Mouse (Mus musculus): ENCODE results near the gene Tnrc6c.

Tnrc6c gene

GRCm38 (mm10) chr11:117674531-117674930 is 20.4 kb downstream of the Tnrc6c start:
- DNase-seq (ENCODE audit: low spot score in 2 of 2) = no peak

GRCm38 (mm10) chr11:117676649-117677048 is 22.6 kb downstream of the Tnrc6c start:
- no peak for DNase-seq (ENCODE audit: low spot score in 2 of 2)

- no peak for DNase-seq (ENCODE audit: low spot score in 2 of 2)
These were observed 23.0 kb downstream of the Tnrc6c start for GRCm38 (mm10) chr11:117677111-117677510.

GRCm38 (mm10) chr11:117677594-117677993 is 23.5 kb downstream of the Tnrc6c start:
- no peak for DNase-seq (ENCODE audit: low spot score in 2 of 2)

- DNase-seq (ENCODE audit: low spot score in 2 of 2) = no peak
These were observed 24.1 kb downstream of the Tnrc6c start for GRCm38 (mm10) chr11:117678155-117678554.

GRCm38 (mm10) chr11:117678740-117679139 is 24.7 kb downstream of the Tnrc6c start:
- DNase-seq (ENCODE audit: low spot score in 2 of 2) = no peak

GRCm38 (mm10) chr11:117684640-117685039 is 30.6 kb downstream of the Tnrc6c start:
- DNase-seq (ENCODE audit: low spot score in 2 of 2) = no peak

GRCm38 (mm10) chr11:117685461-117685860 is 31.4 kb downstream of the Tnrc6c start:
- DNase-seq (ENCODE audit: low spot score in 2 of 2) = no peak

- DNase-seq (ENCODE audit: low spot score in 2 of 2) = no peak
These were observed 31.9 kb downstream of the Tnrc6c start for GRCm38 (mm10) chr11:117686021-117686420.

- no peak for DNase-seq (ENCODE audit: low spot score in 2 of 2)
These were observed 34.5 kb downstream of the Tnrc6c start for GRCm38 (mm10) chr11:117688603-117689002.

GRCm38 (mm10) chr11:117691311-117691710 is 37.2 kb downstream of the Tnrc6c start:
- no peak for DNase-seq (ENCODE audit: low spot score in 2 of 2)

GRCm38 (mm10) chr11:117694050-117694449 is 40.0 kb downstream of the Tnrc6c start:
- no peak for DNase-seq (ENCODE audit: low spot score in 2 of 2)

- no peak for DNase-seq (ENCODE audit: low spot score in 2 of 2)
These were observed 42.5 kb downstream of the Tnrc6c start for GRCm38 (mm10) chr11:117696585-117696984.

GRCm38 (mm10) chr11:117700871-117701270 is 46.8 kb downstream of the Tnrc6c start:
- no peak for DNase-seq (ENCODE audit: low spot score in 2 of 2)

GRCm38 (mm10) chr11:117706267-117706666 is 52.2 kb downstream of the Tnrc6c start:
- DNase-seq (ENCODE audit: low spot score in 2 of 2) = no peak

- DNase-seq (ENCODE audit: low spot score in 2 of 2) = no peak
These were observed 53.1 kb downstream of the Tnrc6c start for GRCm38 (mm10) chr11:117707238-117707637.

- DNase-seq (ENCODE audit: low spot score in 2 of 2) = peak in 1 of 2 experiments; percentile 35
These were observed 55.2 kb downstream of the Tnrc6c start for GRCm38 (mm10) chr11:117709308-117709707.

- DNase-seq (ENCODE audit: low spot score in 2 of 2) = peak in 1 of 2 experiments; percentile 48
These were observed 56.8 kb downstream of the Tnrc6c start for GRCm38 (mm10) chr11:117710815-117711294.

- no peak for DNase-seq (ENCODE audit: low spot score in 2 of 2)
These were observed 58.0 kb downstream of the Tnrc6c start for GRCm38 (mm10) chr11:117712065-117712464.

GRCm38 (mm10) chr11:117713375-117713774 is 59.3 kb downstream of the Tnrc6c start:
- no peak for DNase-seq (ENCODE audit: low spot score in 2 of 2)

- no peak for DNase-seq (ENCODE audit: low spot score in 2 of 2)
These were observed 64.7 kb downstream of the Tnrc6c start for GRCm38 (mm10) chr11:117718838-117719237.

- DNase-seq (ENCODE audit: low spot score in 2 of 2) = no peak
These were observed 70.7 kb downstream of the Tnrc6c start for GRCm38 (mm10) chr11:117724604-117725301.

GRCm38 (mm10) chr11:117727031-117727430 is 72.9 kb downstream of the Tnrc6c start:
- DNase-seq (ENCODE audit: low spot score in 2 of 2) = no peak

- no peak for DNase-seq (ENCODE audit: low spot score in 2 of 2)
These were observed 74.2 kb downstream of the Tnrc6c start for GRCm38 (mm10) chr11:117728245-117728644.

Measured in urinary bladder, adult 18-20 months (tissue).